8 mouse cellular contexts compared by ENCODE assay signal in the genomic region with DNA sequence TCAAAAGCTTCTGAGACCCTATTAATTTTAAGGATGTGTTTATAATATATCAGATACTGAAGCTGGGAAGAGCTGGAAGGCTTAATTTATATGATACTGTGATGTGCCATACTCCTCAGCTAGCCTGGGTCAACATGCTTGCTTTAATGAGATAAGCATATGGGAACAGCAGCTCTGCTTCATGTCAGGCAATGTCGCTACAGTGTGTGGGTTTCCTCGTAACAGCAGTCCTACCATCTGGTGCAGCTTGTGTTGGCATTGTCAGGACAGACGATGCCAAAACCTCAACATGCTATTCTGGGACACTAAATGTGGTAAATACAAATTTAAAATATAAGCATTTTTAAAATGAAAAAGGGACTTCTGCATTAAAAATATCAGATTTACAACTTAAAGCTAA. TPM values are rescaled to one million over a fixed set of nuclear protein-coding genes. Genes with fewer than 3 reads are reported as not detected.
DNase-seq lines count a peak whose midpoint lies in the region; ATAC-seq and TF ChIP-seq lines count a peak whose summit lies in the region.
"Had no signal": no experiment of that assay in that cellular context is flagged by ENCODE, and none has a peak within 500 bp of the region (broad histone marks: within the 10 kb centered on the region; RNA-seq: fewer than 3 reads in every experiment).

No protein-coding gene starts in this region.

- no peaks in the 10 kb centered on the region for H3K36me3 ChIP-seq in kidney, adult 2 months (ENCODE audit: control insufficient read depth, insufficient read depth, low read length)
- H3K36me3 ChIP-seq: stomach, embryonic 15.5 days had no signal

- H3K4me1 ChIP-seq in kidney, adult 2 months (ENCODE audit: control insufficient read depth, insufficient read depth, low read length) = peaks cover 2% of the 10 kb centered on the region; the same call in 1 of the 2 replicates
- H3K4me1 ChIP-seq: stomach, embryonic 15.5 days had no signal

- ATAC-seq in megakaryocyte-erythroid progenitor cell, adult 5-6 weeks (replicated peaks; ENCODE audit: low FRiP score, low TSS enrichment, poor library complexity, severe bottlenecking) = peak; percentile 96

- H3K4me3 ChIP-seq in kidney, adult 2 months (ENCODE audit: insufficient read depth, low read depth, low read length) = no peak overlapping the region
- H3K4me3 ChIP-seq: stomach, embryonic 15.5 days had no signal

- 86% methylated on average over 3 of the region's 3 CpGs for WGBS in kidney, adult 2 months

- H3K27ac ChIP-seq in kidney, adult 2 months (ENCODE audit: insufficient read depth, low read depth, low read length) = no peak overlapping the region
- H3K27ac ChIP-seq: stomach, embryonic 15.5 days had no signal

- no peak for TF ChIP-seq POLR2A in kidney, adult 2 months (IDR thresholded peaks at IDR 0.05; ENCODE audit: low read depth, low read length)

- no peaks in the 10 kb centered on the region for H3K27me3 ChIP-seq in kidney, adult 2 months (replicated peaks; ENCODE audit: control insufficient read depth, insufficient read depth, low read length)
- H3K27me3 ChIP-seq: stomach, embryonic 15.5 days had no signal

- TF ChIP-seq CTCF in kidney, adult 2 months (conservative IDR thresholded peaks at IDR 0.05; ENCODE audit: insufficient read depth, insufficient read length, low read depth, low read length) = no peak

- peak; percentile 54 for DNase-seq in brain, embryonic 18.5 days (ENCODE audit: low read depth, low spot score)
- DNase-seq in cerebellum, adult 9-10 months = peak; percentile 72
- DNase-seq in layer of hippocampus, adult 9-10 months (ENCODE audit: low spot score) = peak; percentile 80
- DNase-seq in kidney, adult 2 months = no peak
- no peak for DNase-seq in gastrocnemius, adult 8-10 months (ENCODE audit: low spot score in 2 of 2)
- DNase-seq in B cell, adult 2 months = no peak

RNA-seq across cellular contexts. Expression of a gene that starts 40.9 kb away (rescaled TPM):
- 24.8 and 39.2 TPM in 2 replicates for total RNA-seq in megakaryocyte-erythroid progenitor cell, adult 5-6 weeks (2014; fragmentation: Nextera tagmentation)
- total RNA-seq in megakaryocyte-erythroid progenitor cell, adult 5-6 weeks (2017) = 42.1 and 43.2 TPM in 2 replicates
- 40.8 and 44.5 TPM in 2 replicates for polyA plus RNA-seq in kidney, adult 2 months (2012; rRNA removed)
- total RNA-seq in gastrocnemius, adult 8-10 months (2022) = 10 to 100 TPM; 31.4 to 34.4 (median 32.8) TPM

Comparison
In these comparisons a context has a peak if more than half of its experiments do, and no peak if none do; other contexts are left out.
1. DNase-seq: peak in brain, embryonic 18.5 days (single experiment), cerebellum, adult 9-10 months (single experiment) and layer of hippocampus, adult 9-10 months (single experiment); none in kidney, adult 2 months (single experiment), gastrocnemius, adult 8-10 months (0 of 2) and B cell, adult 2 months (0 of 2).